Mouse (Mus musculus) G1E (cell line): ENCODE results near the gene Laptm5.

Experiments
- CTCF ChIP-seq: IDR thresholded peaks from 2 replicates; pipeline ENCODE4 v1.5.1; 2012; ENCODE audit warnings: low read depth, low read length, inconsistent platforms, mixed read lengths
- GATA1 ChIP-seq: IDR thresholded peaks from 2 replicates; pipeline ENCODE4 v1.6.1; 2012; ENCODE audit warnings: borderline replicate concordance, low read length, inconsistent platforms, mixed read lengths
- GATA2 ChIP-seq: IDR thresholded peaks from 2 replicates; pipeline ENCODE4 v1.6.1; 2012; ENCODE audit warnings: low read depth, low read length, inconsistent platforms, borderline replicate concordance
- POLR2AphosphoS5 ChIP-seq: IDR thresholded peaks from 2 replicates; pipeline ENCODE4 v1.6.1; 2012; ENCODE audit warnings: low read depth, low read length, inconsistent platforms; ENCODE audit not compliant: insufficient replicate concordance
- TAL1 ChIP-seq: conservative IDR thresholded peaks from 2 replicates; pipeline ENCODE4 v1.6.1; 2012; ENCODE audit warnings: low read depth, low read length, inconsistent platforms, mixed read lengths

GRCm38 (mm10) chr4:130917564-130917963, 4.6 kb downstream of the Laptm5 start:
- no peak for TF ChIP-seq GATA2
- TF ChIP-seq CTCF: no peak
- TF ChIP-seq POLR2AphosphoS5: no peak
- no peak for TF ChIP-seq TAL1
- no peak for TF ChIP-seq GATA1
